Mouse (Mus musculus): Measurements from ENCODE around the gene Snx32.

GRCm38 (mm10) chr19:5474281-5475068 is 35.9 kb downstream of the Snx32 start:
- TF ChIP-seq CTCF (IDR thresholded peaks at IDR 0.05; ENCODE audit: low read depth) (no peak), EP300 (IDR thresholded peaks at IDR 0.05; ENCODE audit: low read depth) (no peak)
